Mouse (Mus musculus) adrenal gland, postnatal 14 days (tissue): ENCODE measurements around the gene S100a11. TPM values are rescaled to one million over a fixed set of nuclear protein-coding genes. Genes with fewer than 3 reads are reported as not detected.
A peak's percentile ranks its signal among the peaks of the same experiment; 100 is the strongest.
"Not testable (repeated sequence)": the region's sequence is repeated elsewhere in the genome, so short reads cannot be mapped to it uniquely, and the experiment has no call there.

Source experiments
- DNase-seq: peaks from one replicate; pipeline ENCODE4 v3.0.0; 2021; ENCODE audit warnings: mixed read lengths
- total RNA-seq: library from RNA; stranded (reverse); gene quantifications from 2 replicates; pipeline ENCODE4 v1.2.3, GENCODE M21; 2021

The S100a11 gene
- total RNA-seq, 1 experiment from 2014 or later, result 217 TPM

DNA sequence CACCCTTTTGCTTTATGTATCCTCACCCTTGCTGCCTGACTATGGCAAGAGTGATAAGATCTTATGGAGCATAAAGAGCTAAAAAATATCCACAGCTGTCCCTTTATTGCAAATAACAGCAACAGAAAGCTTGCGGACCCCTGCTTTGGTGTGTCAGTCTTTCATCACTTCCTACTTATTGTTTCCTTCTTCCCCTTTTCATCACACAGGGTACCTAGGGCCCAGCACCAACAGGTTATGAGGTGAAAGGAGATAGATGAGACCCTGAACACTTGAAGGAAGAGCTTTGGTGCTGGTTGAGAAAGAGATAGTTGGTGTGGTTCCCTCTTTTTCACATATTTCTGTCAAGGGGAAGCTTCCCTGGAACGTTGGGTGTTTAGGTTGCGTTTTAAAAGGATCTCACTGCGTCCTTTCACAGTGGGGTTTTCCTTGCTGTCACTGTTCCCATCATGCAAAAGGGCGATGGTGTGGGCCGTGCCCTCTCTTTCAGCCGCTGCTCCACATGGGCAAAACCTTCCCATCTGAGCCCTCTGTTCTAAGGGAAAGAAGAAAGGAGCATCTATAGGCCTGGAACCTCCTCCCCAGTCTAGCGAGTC, 1.3 kb downstream of the S100a11 start:
- DNase-seq, result no peak

DNA sequence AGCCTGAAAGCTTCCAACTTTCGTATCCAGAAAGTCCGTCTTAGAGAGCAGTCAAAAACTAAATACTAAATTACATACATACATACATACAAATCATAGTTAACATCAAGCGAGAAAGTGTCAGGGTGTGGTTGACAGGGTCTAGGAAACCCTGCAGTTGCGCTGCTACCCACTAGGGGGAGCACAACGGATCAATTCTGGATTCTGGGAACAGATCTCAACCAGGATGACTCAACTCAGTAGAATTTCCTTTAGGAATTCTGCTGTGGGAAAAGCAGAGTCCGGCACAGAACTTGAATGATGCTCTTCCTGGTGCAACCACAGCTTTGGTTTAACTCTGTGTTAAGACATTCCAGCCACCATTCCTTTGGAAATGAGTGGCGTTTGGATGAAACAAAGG, 2.3 kb downstream of the S100a11 start:
- peak; percentile 78 for DNase-seq

DNA sequence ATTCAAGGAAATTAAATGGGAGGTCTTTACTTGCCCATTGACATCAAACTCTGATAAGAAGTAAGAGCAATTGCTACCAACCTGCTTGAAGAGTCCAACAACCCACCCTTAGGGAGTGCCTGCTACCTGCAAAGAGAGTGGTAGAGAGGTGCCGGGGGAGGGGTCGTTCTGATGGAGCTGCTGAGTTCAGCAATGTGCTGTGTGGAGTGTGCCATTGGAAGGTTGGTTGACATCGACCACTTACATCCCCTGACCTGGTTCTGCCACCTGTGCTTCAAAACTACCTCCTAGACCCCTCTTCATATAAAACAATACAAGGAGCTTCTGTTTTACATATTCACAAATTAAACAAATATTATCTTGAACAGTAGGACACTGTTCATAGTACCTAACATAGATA, 7.0 kb downstream of the S100a11 start:
- no peak for DNase-seq

DNA sequence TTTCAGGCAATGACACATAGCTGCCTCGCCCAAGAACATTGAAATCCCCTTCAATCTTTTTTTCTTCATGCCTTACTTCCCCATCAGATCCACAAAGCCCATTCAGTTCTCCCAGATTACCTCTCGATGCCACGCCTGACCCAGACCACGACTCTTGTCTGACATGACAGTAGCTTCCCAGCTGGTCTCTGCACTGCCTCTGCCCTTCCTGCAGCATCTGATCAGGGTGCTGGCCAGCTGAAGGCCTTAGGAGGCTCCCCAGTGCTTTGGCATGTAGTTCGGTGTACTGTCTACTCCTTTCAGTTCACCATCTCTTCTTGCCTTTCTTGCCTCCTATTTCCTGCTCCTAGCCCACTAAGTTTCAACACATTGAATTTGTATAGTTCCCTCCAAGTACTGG, 8.5 kb downstream of the S100a11 start:
- DNase-seq, result no peak

DNA sequence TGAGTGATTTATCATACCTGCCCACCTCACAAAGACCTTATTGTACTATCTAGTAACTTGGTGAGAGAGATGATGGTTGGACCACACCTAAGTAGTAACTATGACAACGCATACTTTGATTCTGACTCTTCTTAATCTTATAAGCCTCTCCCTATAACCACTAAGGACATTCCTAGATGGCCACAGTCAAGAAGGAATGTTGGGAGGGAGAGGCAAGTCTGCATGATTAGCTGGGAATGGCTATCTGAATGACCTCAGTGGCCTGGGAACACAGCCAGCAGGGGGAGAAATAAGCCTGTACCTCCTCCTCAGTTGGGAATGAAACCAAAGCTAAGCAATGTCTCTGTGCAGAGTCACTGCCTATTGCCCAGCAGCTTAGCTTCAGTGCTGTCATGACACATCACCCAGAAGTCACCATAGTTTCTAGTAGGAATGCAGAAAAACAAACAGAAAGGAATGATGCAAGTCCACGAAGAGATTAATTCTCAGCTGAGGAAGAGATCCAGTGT, 16.8 kb downstream of the S100a11 start:
- peak; percentile 79 for DNase-seq

DNA sequence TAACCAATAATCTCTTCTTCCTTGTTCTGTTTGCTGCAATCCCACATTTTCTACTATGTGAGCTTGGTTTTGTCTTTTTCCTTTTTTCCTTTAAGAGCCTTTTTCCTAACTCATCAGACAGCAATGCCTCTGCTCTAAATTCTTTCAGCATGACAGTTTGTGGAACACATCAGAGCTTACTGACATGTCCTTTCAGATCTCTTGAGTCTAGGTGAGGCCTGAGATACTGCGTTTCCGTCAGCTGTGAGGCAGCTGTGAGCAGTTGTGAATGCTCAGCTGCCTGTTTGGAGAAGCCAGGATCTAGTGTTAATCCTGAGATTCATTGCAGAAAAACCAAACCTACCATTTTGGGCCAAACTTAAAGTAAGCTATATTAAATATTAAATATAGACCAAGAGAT, 18.2 kb downstream of the S100a11 start:
- no peak for DNase-seq

DNA sequence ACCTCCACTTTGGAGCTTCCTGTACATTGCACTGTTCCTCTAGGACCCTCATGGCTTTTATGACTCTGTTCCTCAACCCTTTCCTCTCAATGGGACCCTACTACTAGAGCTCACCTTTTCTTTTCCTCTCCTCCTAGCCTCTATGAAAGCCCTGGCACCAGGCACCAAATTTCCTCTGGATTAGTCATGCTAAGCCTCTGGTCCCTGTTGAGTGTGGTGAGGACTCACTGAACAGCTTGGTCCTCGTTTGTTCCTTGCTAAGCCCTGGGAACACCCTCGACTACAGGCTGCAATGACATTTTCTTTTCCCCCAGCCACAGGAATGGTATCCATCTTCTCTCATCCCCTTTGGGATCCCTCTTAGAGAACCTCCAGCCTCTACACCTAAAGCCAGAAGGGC, 21.2 kb downstream of the S100a11 start:
- no peak for DNase-seq

DNA sequence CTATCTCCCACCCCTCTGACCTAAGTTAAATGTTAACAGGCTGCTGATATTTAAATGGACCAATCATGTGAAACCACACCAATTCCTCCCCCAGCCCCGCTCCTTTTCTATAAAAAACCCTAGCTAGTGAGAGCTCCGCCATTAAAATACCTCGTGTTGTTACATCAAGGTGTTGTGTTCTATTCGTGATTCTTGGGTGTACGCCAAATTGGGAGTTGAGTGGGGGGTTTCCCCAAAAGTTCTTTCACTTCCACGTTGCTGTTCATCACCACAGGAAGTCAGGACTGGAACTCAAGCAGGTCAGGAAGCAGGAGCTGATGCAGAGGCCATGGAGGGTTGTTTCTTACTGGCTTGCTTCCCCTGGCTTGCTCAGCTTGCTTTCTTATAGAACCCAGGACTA, 23.9 kb downstream of the S100a11 start:
- DNase-seq, result not testable (repeated sequence)

DNA sequence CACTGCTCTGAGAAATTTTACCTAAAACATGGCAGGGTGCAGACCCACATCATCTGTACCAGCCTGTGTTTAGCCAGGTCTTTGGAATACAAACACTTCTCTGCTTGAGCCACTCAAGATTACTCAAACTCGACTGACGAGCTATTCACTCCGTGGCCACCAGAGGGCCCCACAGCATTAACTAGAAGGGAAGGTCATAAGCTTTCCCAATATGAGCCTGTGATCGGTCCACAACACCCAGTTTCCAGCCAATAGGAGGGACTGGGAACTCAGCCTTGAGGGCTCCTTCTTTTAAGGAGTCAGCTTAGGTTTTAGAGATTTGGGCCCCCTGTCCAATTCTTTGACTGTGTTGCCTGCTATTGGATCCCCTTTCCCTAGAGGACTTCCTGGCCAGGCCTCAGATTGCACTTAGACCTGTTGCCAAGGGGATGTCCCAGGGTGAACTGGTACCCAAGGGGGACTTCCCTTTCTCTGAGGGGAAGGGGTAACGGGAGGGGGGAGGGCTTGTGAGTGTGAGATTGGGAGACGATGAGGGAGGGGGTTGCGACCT, 26.9 kb downstream of the S100a11 start:
- DNase-seq, result peak; percentile 91

DNA sequence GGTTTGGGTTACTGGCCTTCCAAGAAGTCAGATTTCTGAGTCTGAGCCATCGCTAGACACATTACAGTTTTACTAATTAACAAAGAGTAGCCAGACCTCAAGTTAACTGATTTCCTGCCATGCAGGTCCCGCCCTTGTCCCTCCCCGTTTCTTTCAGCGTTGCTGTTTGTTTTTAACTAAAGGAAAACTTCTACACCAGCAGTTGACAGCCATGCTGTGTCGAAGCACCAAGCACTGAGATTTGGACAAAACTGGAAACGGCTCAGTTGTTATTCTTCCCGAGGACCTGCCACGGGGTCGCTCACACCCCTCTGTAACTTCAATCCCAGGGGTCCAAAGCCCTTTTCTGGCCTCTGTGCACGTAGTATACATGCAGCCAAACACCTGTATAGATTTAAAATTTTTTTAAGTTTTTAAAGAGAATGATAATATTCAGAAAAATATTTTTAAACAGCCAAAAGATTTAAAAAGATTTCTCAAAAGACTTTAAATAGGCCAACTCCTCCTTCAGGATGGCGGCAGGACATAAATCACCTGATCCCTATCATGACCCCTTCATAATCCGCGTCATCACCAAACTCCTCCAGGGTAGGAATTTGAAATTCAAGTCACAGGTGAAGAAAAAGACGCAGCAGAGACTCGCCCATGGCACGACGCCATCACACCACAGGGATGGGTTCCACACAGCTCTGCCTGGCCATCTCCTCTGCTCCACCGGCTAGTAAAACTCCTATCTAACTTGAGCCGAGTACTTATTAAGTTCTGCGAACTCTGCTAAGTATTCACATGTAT, 27.7 kb downstream of the S100a11 start:
- DNase-seq, result no peak

DNA sequence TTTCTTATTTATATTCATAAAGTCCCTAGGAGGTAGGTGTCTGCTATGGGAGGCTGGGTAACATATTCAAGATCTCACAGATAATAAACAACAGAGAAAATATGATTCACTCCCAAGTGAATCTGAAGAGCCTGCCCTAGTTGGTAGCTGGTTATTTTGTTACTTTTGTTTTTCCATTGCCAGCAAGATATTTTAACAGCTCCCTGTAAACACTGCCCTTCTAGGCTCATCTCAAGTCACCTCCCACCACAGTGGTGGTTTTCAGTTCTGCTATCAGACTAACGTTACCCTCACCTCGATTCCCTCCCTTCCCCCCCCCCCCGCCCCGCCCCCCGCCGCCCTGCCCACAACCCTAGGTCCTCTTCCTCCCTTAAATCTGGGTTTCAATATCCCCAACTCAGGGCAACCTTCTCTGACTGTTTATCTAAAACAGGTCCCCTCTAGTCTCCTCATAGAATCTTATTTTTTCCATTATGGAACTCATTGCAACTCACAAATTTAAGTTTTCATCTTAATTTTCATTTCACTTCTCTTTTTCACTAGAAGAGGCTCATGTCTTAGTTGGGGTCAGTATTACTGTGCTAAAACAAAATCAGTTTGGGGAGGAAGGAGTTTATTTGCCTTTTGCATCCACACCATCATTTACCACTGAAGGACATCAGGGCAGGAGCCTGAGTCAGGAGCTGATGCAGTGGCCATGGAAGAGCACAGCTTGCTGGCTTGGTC, 28.4 kb downstream of the S100a11 start:
- DNase-seq, result no peak

DNA sequence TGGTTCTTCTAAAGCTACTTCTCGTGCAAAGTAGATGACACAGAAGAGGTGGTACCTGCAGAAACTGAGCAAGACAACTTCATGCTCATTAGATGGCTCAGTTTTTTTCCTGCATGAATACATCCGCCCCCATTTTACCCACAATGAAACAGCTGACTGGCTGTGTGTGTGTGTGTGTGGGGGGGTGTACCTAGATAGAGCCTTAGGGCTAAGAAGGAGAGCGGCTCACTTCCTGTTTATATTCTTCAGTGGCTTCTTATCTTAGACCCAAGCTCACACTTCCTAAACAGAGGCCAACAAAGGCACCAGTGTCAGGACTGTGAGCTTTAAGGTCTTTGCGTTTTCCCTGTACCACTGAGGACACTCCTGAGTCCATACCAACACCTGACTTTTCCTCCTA, 29.7 kb downstream of the S100a11 start:
- no peak for DNase-seq

DNA sequence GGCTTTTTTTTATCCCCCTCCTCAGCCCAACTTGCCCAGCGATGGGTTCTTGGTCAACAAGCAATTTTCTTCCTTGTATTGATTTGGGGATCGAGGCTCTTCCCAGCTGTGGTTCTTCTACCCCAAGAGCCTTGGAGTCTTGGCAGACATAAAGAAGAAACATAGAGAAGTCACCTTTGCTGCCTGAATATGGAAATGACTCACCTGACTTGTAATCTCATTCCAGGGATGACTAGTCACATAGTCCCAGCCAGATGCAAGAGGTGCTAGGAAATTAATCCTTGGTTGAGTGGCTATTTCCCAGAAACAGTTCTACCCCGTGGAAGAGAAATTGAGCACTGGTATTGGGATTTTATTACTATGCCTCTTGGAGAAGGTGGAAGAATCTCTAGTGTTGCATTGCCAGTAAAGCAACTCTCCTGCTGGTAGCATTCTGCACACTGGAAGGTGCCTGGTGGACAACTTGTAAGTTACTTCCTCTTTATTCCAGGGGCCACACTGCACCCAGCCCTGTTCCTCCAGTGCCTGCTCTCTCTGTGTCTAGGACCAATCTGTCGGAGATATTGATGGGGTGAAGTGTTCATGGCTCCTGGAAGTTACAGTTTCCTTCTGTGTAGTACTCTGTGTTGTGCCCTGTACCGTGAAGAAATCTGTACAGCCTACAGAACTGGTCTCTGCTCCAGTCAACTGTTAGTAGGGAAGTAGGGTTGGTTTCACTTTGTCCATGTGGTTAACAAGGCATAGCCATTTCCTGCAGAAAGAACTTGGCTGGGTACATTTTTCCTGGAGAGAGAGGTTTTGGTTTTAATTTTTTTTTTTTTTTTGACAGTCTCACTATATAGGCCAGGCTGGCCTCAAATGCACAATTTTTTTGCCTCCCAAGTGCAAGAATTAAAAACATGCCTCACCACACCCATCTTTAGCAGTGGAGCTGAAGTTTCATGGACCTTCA, 31.9 kb downstream of the S100a11 start:
- no peak for DNase-seq

DNA sequence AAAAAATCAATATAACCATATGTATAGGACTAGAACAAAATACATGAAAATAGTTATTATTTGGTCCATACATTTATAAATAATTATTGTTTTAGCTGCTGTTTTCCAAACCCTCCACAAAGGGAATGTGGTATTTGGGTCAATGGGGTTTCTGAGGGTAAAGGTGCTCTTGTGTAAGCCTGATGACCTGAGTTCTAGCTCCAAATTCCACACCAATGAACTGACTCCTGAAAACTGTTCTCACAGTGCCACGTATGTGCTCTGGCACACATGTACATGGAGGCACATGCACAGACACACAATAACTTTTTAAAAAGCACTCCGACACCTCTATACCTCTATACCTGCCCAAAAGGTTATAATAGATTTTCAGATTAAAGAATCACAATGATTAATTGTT, 33.0 kb downstream of the S100a11 start:
- DNase-seq, result no peak

DNA sequence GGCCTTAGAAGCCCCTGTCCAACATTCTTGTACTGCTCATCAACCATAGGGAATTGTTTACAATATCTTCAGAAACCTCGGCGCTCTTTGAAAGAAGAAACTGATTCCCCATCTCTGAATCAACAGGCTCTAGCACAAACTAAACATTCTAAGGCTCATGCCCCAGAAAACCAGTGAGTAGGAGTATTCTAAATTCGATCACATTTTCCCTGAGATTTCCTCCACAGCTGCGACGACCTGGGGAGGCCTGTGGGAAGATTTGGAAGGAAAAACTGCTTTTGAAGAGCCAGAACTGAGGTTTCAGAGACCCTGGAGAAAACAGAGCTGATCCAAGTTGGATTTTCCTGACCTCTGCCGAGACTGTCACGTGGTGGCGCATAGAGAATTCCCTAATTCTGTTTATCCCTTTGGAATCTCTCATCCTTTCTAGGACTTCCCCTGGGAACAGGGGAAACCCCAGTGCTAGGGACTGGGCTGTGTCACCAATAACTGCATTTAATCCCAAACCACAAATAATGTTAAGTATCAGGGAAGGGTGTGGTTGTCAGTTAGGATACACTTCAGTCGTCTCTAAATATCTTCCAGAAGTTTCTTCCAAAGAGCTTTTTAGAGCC, 33.6 kb downstream of the S100a11 start:
- DNase-seq, result no peak

DNA sequence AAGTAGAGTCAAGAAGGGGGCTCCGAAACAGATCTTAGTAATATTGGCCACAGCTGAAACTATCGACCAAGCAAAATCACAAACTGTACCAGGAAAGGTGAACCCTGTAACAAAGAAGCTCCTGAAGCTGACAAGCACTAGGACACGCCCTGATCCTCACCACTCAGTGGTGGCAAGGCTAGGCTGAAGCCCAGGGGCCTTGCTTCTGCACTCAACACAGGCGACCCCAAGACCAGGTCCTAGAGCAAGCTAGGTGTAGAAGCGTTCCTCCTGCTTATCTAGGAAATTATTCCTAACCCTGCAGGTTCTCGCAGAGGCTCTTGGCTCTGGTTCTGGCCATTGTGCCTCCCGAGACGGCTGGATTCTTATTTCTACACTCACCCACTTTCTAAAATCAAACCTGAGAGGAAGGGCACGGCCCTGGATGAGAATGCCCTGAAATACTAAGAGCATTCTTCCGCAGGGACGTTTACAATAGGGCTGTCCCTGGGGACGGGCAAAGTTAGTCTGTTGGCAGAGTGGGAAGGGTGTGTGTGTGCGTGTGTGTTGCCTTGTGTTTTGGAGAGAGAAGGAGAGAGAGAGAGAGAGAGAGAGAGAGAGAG, 34.2 kb downstream of the S100a11 start:
- DNase-seq, result no peak

DNA sequence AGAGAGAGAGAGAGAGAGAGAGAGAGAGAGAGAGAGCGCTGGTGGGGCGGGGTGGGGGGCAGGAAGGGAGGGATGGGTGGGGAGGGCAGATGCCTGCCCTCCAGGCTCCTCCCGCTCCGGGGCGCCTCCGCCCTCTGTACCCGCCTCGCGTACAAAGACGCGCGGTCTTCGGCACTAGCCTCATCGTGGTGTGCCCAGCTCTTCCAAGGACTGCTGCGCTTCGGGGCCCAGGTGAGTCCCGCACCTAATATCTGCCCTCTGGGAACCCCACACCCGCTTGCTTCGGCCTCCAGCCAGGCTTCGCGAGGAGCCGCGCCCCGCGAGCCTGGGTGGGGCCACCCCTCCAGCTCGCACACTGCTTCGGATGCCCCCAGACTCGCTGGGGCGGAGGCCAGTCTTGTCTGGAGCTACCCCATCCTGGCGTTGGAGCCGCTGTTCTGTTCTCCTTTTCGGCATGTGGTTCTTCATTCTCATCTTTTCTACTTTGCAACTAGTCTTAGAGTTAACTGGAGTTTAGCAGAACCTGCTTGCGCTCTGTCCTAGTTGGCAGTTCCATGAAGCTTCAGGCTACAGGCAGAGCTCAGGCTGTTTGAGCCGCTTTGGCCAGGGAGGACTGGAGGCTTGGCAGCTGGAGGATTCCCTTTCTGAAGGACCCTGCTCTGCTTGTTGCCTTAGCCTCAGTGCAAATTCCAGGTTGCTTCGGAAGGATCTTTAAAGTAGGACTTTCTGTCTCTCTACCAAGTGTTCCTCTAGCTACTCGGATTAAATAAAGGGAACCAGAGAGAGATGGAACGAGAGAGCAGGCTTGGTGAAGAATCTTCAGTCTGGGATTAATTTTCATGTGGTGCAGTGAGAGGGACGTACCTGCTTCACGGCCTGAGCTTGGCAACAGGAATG, 34.9 kb downstream of the S100a11 start, which contains the start of gene S100a10:
Gene S100a10, plus strand, starts transcription at position 100 of the 897 bp plus-strand sequence.
- peak; percentile 82 for DNase-seq

DNA sequence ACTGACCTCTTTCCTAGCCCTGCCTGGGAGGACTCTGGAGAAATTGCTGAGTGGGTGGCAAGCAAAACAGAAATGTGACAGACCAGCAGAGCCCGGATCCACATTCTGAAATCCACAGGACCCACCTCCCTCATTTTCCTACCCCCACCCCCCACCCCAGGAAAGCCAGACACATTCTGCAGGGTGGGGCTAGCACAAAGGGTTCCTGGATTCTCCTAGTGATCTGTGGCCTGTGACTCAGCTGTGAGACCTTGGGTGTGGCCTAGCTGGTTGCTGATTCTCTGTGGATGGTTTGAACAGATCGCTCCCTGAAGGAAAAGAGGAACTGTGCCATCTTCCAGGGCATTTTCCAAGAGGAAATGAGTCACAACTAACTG, 35.6 kb downstream of the S100a11 start:
- DNase-seq, result peak; percentile 71

DNA sequence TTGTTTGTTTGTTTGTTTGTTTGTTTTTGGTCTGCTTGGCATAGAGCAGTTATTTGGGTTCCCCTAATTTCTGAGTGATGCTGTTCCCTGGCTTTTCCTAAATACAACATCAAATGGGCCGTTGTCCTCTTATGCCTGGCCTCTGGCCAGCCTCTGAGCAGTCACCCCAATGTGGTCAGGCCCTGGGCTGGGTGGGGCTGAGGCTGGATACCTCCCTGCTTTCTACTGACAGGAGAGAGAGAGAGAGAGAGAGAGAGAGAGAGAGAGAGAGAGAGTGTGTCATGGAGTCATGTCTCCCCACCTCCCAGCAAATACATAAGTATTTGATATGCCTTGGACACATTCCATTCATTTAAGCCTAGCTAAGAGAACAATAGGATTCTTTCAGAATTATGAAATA, 36.3 kb downstream of the S100a11 start:
- DNase-seq, result peak; percentile 25

DNA sequence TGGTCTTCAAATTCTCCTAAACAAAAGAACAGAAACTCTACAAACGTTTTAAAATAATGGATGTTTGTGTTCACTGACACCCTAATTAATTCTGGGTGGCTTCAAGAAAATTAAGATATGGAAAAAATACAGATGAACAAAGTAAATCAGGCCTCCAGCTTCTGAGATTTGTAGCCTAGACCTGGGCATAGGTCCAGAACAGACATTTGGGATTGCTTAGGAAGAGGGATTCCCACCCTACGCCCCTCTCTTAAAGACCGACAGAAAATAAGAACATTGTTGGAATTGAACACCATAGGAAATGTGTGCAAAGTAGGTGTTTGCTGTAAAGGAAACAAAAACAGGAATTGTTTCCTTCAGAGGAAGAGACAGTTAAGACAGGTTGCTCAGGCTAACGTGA, 37.2 kb downstream of the S100a11 start:
- no peak for DNase-seq
